ENCODE assay signal across 12 mouse cellular contexts in the genomic region with DNA sequence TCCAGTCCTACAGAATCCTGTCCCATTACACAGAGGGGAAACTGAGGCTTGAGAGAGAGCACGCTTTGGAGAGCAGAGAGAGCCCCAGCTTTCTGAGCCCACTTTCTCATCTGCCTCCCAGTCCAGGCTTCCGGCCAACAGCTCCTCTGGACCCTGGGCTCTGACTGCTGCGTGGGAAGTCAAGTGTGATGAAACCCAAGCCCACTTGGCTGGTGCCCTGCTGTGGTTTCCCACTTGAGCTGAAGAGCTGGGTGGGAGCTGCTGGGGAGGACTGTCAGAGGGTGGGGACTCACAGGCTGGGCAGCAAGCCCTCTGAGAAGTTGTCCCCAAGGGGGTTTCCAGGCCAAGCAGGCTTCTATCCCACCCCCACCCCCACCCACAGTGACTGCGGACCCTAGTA.
DNase-seq lines count a peak whose midpoint lies in the region; ATAC-seq and TF ChIP-seq lines count a peak whose summit lies in the region.
"Had no signal": no experiment of that assay in that cellular context is flagged by ENCODE, and none has a peak within 500 bp of the region (broad histone marks: within the 10 kb centered on the region; RNA-seq: fewer than 3 reads in every experiment).

No protein-coding gene starts in this region.

- TF ChIP-seq CTCF in gastrocnemius, adult 2 months (IDR thresholded peaks at IDR 0.05) = no peak
- TF ChIP-seq CTCF in kidney, postnatal 0 days (IDR thresholded peaks at IDR 0.05; ENCODE audit: low read depth) = no peak
- TF ChIP-seq CTCF in left cerebral cortex, adult 2 months (IDR thresholded peaks at IDR 0.05) = no peak

- peak; percentile 59 for DNase-seq in gastrocnemius, adult 2 months
- DNase-seq in gastrocnemius, postnatal 4 days (ENCODE audit: low spot score in 2 of 2) = no peak
- DNase-seq in kidney, postnatal 0 days (ENCODE audit: low spot score) = no peak
- no peak for DNase-seq in kidney, adult 8-10 months
- DNase-seq in lung, postnatal 14 days = peak; percentile 51
- DNase-seq in left cerebral cortex, adult 2 months (ENCODE audit: extremely low spot score in 1 of 2, low spot score in 2 of 2) = no peak
- DNase-seq in right cerebral cortex, postnatal 25 days = no peak
- DNase-seq: adrenal gland, postnatal 14 days; B cell, adult 2 months; thymus, postnatal 36 days had no signal

- no peaks in the 10 kb centered on the region for H3K36me3 ChIP-seq in kidney, postnatal 0 days (ENCODE audit: insufficient read depth, low read length)

- H3K27ac ChIP-seq in gastrocnemius, adult 2 months = peak overlapping the region; percentile 94
- H3K27ac ChIP-seq in kidney, postnatal 0 days = 0 out of 2 replicates have a peak overlapping the region, but pooled peaks have one; percentile 31
- no peak overlapping the region for H3K27ac ChIP-seq in left cerebral cortex, adult 2 months

- no peak overlapping the region for H3K9ac ChIP-seq in kidney, postnatal 0 days (ENCODE audit: low read depth, low read length)

- intact Hi-C loops in gastrocnemius, adult 2 months (cut with DNase I) = no loop called here
- intact Hi-C loops in left cerebral cortex, adult 2 months (cut with DNase I) = no loop called here

- H3K4me3 ChIP-seq in gastrocnemius, adult 2 months = no peak overlapping the region
- no peak overlapping the region for H3K4me3 ChIP-seq in kidney, postnatal 0 days (replicated peaks; ENCODE audit: low read depth, low read length)
- H3K4me3 ChIP-seq in left cerebral cortex, adult 2 months = no peak overlapping the region

- H3K4me1 ChIP-seq in kidney, postnatal 0 days (replicated peaks; ENCODE audit: insufficient read depth, low read length) = peaks cover 41% of the 10 kb centered on the region

- WGBS in kidney, postnatal 0 days = 71% methylated on average over 4 of the region's 4 CpGs

- no peak overlapping the region for H3K4me2 ChIP-seq in kidney, postnatal 0 days (ENCODE audit: low read length)

- H3K27me3 ChIP-seq in kidney, postnatal 0 days (ENCODE audit: insufficient read depth, low read length) = no peaks in the 10 kb centered on the region

- ATAC-seq in kidney, postnatal 0 days (replicated peaks; ENCODE audit: low FRiP score, low read depth) = no peak
- ATAC-seq in granulocyte monocyte progenitor cell, adult 5-6 weeks (replicated peaks; ENCODE audit: poor library complexity, severe bottlenecking) = peak; percentile 41
- ATAC-seq: intestine, postnatal 0 days had no signal

- no peaks in the 10 kb centered on the region for H3K9me3 ChIP-seq in kidney, postnatal 0 days (replicated peaks; ENCODE audit: low read length)

Comparison
In these comparisons a context has a peak if more than half of its experiments do, and no peak if none do; other contexts are left out.
1. DNase-seq: peak in gastrocnemius, adult 2 months (single experiment) and lung, postnatal 14 days (single experiment); none in gastrocnemius, postnatal 4 days (0 of 2), kidney, postnatal 0 days (single experiment), kidney, adult 8-10 months (0 of 2), left cerebral cortex, adult 2 months (0 of 2) and right cerebral cortex, postnatal 25 days (single experiment).